Mouse (Mus musculus) gonadal fat pad, adult 2 months (tissue): ENCODE data around the gene Tcf21. TPM values are rescaled to one million over a fixed set of nuclear protein-coding genes. Genes with fewer than 3 reads are reported as not detected.

Experiments used
- DNase-seq: peaks from one replicate; pipeline ENCODE4 v3.0.0-alpha.2; 2012; ENCODE audit warnings: low read depth
- polyA plus RNA-seq: library from polyadenylated mRNA; depleted of rRNA; stranded (reverse); fragments of >200 nt; gene quantifications from 2 replicates; pipeline ENCODE4 v1.2.3, GENCODE M21; 2012; rRNA removed

Gene Tcf21
- polyA plus RNA-seq, 1 experiment, result 56.0 TPM

DNA sequence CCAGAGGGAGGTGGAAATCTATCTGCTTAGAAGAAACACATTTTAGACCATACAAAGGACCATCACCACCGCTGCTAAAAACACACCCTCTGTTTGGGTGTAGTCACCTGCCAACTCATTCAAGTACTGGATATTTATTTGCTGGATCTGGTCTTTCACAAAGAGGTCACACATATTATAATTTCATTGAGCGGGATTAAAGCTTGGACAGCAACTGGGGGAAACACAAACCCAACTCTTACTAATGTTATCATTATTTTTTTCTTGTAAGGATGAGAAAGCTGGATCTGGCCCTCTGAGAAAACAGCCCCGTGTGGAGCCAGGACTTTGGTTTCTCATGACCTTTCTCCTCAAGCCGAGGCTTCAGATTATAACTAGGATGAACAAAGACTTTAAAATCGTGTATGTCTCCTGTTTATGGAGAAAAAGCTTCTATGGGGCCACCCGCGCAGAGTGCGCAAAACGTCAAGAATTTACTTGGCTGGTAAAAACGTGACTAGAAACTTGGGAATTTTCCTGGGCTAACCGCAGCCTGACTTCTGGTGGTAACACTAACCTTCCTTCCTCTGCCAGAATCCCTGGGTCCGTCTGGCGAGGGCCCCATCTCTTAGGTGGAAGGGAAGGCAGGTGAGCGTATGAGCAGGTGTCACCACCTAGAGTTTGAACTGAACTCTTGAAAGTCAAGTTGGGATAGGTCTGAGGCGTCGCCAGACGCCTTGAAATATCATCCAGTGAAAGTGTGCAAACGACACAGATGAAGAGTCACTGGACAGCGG lies 4.3 kb downstream of the Tcf21 start:
- no peak for DNase-seq

- no peak for DNase-seq
Measured at GRCm38 (mm10) chr10:22814771-22815170, 5.2 kb downstream of the Tcf21 start.

GRCm38 (mm10) chr10:22814294-22814693 lies 5.7 kb downstream of the Tcf21 start:
- no peak for DNase-seq

DNA sequence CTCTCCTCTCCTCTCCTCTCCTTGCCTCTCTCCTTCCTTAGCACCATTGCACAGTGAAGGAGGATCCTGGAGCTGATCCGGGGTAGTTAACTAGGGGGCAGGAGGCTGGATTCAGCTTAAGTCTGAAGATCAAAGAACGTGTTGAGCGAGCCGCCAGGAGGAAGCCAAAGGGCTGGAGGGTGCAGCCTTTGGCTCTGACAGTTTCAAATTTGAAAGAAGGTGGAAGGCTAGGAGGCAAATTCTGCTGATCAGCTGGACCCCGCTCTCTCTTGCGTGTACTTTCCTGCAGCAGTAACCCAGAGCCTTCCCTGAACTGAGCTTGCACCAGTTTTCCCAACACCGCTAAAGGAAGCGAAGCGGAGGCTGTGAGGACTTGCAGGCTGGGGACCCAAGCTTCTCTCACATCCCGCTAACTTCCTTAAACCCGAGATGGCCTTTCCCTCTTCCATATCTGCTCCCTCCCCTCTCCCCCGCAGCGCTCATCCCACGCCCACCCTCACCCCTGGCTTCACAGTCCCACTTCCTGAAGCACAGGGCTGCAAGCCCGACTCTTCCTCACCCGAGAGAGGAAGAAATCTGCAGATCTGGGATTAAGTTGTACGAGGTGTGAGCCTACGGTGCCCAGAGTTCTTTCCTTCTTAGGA lies 6.5 kb downstream of the Tcf21 start:
- DNase-seq, result no peak

- DNase-seq, result no peak
Measured at GRCm38 (mm10) chr10:22811921-22812320, 8.1 kb downstream of the Tcf21 start.

DNA sequence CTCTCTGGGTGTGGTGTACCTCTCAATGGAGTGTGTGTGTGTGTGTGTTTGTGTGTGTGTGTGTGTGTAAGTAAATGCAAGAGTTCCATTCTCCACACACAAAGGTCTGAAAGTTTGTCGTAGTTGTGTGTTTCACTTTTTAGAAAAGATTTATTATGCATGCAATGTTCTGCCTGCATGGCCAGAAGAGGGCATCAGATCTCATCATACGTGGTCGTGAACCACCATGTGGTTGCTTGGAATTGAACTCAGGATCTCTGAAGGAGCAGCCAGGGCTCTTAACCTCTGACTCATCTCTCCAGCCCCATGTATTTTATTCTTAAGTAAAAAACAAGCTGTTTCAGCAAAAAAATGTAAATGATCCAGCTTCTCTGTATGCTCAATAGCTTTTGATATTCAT lies 37.3 kb downstream of the Tcf21 start:
- no peak for DNase-seq

- DNase-seq, result no peak
Measured at GRCm38 (mm10) chr10:22781466-22781865, 38.5 kb downstream of the Tcf21 start.

GRCm38 (mm10) chr10:22777939-22778338 lies 42.0 kb downstream of the Tcf21 start:
- no peak for DNase-seq

- no peak for DNase-seq
Measured at GRCm38 (mm10) chr10:22776007-22776698, 43.8 kb downstream of the Tcf21 start.

DNA sequence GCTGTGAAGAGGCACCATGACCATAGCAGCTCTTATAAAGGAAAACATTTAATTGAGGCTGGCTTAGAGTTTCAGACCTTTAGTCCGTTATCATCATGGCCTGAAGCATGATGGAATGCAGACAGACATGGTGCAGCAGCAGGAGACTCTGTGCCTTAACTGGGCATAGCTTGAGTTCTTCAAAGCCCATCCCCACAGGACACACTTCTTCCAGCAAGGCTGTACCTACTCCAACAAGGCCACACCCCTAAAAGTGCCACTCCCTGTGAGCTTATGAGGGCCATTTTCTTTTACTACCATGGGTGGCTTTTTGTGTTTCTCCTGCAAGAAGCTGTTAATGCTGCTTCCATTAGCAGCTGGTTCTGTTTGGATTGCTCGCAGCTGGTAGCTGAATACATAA lies 44.5 kb downstream of the Tcf21 start:
- no peak for DNase-seq

- DNase-seq, result no peak
Measured at GRCm38 (mm10) chr10:22774626-22775025, 45.3 kb downstream of the Tcf21 start.

Other genes with a start within 250 kb of the Tcf21 start
- 1.6 and 2.6 TPM in 2 replicates for gene Slc2a12, start 175.2 kb downstream of the Tcf21 start, polyA plus RNA-seq
- gene Tbpl1, start 88.2 kb downstream of the Tcf21 start, polyA plus RNA-seq, result 25.4 and 27.8 TPM in 2 replicates